Mouse (Mus musculus): ENCODE data around the gene Dbf4. TPM values are rescaled to one million over a fixed set of nuclear protein-coding genes. Genes with fewer than 3 reads are reported as not detected.

The Dbf4 gene
- polyA plus RNA-seq (2015; fragmentation: Nextera tagmentation; extraction: Ambion mirVana): 9.9 and 11.9 TPM in 2 replicates

GRCm38 (mm10) chr5:8422157-8422931, at the start of gene Dbf4, which contains the start of gene Slc25a40:
Dbf4 (minus strand) TSS chr5:8422716.
Slc25a40 (plus strand) TSS chr5:8422850.

GRCm38 (mm10) chr5:8367614-8368327, 54.7 kb downstream of the Dbf4 start, which contains the start of gene Adam22:
Adam22 (minus strand) TSS chr5:8368160.

Other genes starting within 250 kb of the Dbf4 start
- gene Adam22, start 54.6 kb downstream of the Dbf4 start, polyA plus RNA-seq (2015; fragmentation: Nextera tagmentation; extraction: Ambion mirVana): 5.5 and 8.8 TPM in 2 replicates
- gene Slc25a40, start 134 bp upstream of the Dbf4 start, polyA plus RNA-seq (2015; fragmentation: Nextera tagmentation; extraction: Ambion mirVana): 6.8 and 8.2 TPM in 2 replicates
- 5.2 and 6.8 TPM in 2 replicates for gene Rundc3b, start 200.2 kb upstream of the Dbf4 start, polyA plus RNA-seq (2015; fragmentation: Nextera tagmentation; extraction: Ambion mirVana)
- 3.7 and 3.8 TPM in 2 replicates for gene Abcb1a, start 237.4 kb upstream of the Dbf4 start, polyA plus RNA-seq (2015; fragmentation: Nextera tagmentation; extraction: Ambion mirVana)